Mouse (Mus musculus): ENCODE data around the gene Phf23. TPM values are rescaled to one million over a fixed set of nuclear protein-coding genes. Genes with fewer than 3 reads are reported as not detected.

Phf23 gene
- total RNA-seq (2023): 55.3 TPM

DNA sequence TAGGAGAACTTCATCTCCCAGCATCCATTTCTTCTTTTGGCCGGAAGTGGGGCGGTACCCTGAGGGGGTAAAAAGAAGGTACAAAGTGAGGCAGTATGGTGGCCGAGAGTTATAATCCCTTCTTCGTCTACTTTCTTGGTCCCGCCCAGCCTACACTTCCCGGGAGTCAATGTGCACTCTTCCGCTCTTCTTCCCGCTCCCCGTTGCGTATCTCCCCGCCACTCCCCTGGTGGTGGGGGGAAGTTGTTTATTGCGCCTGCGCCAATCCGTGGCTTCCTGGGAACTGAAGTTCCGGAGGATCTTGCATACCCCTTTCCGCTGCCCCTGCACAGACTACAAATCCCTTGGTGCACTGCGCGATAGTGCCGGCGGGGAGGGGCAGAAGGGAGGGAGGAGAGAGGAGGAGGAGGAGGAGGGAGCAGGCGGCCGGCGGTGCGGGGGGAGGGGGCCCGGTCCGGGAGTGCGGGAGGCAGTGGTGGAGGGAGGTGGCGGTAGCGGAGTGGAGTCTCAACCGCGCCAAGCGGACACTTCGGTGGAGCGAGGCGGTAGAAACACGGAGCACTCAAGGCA is at the start of gene Phf23:
Gene Phf23, plus strand, starts transcription at position 387 of the 570 bp plus-strand sequence.

DNA sequence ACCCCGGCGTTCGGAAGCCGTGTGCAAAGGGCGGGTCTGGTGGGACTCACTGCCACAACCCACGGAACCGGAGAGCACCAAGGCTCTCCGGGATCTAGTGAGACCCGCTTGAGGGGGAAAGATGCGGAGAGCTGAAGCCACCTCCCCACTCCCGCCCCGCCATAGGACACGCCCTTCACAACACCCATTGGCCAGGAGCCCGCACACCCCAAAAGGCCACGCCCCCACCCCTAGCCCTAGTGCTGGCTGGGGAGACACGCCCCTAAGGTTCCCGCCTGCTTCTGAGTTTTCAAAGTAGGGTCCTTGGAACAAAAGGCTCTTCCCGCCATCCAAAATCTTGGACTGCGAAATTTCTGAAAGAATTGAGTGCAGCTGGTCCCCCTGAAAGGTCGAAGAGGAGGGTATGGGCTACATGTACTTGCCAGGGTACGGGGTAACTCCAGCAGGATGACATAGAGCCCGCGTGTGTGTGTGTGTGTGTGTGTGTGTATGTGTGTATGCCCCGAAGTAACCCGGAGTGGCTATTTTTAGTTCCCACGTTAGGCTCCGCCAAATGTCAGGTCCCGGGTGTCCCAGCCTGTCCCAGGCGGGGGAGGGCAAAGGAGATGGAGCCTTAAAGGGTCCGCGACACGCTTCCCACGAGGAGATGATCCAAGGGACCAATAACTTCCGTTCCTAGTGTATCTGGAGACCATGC is 47.4 kb upstream of the Phf23 start, which contains the start of gene Slc2a4:
Gene Slc2a4, minus strand, starts transcription at position 123 of the 697 bp plus-strand sequence.

DNA sequence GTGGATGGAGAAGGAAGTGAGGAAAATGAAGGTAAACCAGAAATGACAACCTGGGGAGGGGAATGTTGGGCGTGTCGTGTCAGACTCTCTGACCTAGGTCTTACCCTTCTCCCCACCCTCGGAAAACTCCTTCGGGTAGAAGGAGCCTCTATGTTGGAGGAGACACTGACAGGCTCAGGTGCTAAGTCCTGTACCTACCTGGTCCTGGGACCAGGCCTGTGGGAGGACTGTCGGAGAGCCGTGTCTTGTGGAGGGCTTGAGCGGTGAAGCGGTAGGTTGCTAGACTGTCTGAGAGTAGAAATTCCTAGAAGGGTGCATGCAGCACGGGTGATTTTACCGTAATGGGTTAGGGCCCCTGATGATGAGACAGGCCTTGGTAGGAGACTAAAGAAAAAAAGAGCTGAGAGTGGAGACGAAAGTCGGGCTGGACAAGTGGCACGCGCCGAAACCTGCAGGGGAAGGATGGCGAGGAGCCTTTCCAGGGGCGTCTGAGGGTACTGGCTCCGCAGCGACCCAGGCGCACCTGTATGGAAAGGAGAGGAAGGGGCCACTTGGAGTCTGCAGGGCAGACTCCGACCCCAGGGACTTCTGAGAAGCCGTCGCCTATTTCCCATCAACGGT is 30.8 kb upstream of the Phf23 start, which contains the start of gene Cldn7:
Gene Cldn7, plus strand, starts transcription at position 130 of the 621 bp plus-strand sequence.

DNA sequence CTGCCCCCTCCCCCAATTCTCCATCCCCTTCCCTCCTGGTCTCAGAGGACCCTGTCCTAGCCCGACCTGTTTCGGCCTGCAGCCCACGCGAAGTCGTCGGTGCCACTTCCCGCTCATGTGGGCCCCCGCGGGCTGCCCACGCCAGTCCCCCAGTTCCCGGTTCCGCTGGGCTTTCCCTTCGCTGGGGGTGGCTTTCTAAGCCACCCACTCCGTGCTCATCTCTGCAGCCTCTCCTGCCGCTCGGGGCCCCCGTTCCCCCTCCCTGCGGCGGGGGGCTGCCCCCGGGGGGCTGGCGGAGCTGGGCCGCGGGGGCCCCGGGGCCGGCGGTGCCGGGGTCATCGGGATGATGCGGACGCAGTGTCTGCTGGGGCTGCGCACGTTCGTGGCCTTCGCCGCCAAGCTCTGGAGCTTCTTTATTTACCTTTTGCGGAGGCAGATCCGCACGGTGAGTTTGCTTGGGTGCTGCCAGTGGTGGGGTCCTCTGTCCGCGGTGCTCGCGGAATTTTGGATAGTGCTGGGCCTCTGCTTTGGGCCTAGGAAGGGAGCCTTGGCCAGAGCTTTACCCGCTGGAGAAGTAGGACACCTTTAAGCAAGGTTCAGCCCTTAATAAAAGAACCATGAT is 14.3 kb upstream of the Phf23 start, which contains the start of gene Ctdnep1:
Gene Ctdnep1, plus strand, starts transcription at position 16 of the 622 bp plus-strand sequence.

DNA sequence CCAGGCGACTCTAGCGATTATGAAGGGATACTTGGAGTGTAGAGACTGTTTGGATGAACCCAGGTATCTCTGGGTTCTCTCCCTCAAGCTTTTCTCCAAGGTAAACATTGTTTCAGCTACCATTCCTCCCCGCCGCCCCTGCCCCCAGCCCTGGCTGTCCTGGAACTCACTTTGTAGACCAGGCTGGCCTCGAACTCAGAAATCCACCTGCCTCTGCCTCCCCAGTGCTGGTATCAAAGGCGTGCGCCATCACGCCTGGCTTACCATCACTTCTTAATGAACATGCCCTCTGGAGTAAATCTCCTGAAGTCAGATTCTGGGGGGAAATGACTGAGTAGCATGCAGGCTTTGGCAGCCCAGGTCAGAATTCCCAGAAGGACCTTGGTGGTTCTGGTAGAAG is 13.4 kb upstream of the Phf23 start, which contains the start of gene Elp5:
Gene Elp5, minus strand, starts transcription at position 293 of the 400 bp plus-strand sequence.

DNA sequence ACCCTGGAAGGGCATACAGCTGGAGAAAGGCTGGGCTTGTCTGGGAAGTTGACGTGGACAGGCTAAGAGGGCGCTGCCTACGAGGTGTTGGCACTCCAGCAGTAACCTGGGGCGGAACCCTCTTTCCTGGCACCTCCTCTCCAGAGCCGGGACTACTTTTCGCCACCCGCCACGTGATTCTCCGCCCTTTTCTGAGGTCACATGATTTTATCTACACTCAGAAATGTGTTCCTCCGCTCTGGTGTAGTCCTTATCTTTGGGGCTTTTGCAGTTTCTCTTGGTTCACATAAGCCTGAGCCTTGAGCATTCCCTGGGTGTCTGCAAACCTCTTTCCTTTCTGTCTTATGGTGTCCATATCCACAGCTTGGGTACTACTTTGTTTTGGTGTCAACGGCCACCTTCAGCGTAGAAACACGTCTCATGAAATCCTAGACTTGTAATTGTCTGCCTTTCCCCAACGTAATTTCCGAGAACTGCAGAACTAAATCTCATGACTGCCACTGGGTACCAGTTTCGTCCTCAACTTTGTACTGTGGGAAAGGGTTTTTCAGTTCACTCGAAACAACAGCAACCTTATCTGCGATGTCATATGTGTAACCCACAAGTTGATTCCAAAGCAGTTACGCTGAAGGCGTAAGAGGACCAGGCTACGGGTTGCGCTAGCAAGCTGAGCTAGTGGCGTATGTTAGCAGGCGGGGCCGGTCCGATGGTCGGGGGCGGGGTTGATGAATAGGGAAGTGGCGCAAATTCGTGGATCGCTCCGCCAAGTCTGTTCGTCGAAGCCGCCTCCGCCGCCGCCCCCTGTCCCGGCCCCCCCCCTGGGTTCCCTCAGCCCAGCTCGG is 4.5 kb upstream of the Phf23 start, which contains the start of gene Gabarap:
Gene Gabarap, plus strand, starts transcription at position 294 of the 842 bp plus-strand sequence.

DNA sequence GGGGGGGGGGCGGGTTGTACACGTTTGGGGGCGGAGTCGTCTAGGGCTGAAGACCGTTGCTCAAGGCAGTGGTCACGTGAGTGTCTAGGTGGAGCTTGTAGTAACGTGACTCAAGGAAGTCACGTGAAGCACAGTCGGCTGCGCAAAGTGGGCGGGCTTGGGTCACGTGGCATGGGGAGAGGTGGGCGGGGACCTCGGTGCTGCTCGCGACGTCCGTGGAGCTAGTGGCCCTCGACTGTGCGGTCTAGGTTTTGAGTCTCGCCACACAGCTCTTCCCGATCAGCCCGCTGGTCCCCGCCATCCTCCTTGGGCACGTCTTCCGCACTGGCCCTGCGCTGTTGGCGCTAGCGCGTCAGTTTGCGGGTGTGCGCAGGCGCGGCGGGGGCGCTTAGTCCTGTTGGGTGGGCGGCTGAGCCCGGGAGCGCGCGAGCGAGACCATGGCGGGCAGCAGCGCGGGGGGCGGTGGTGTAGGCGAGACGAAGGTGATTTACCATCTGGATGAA is 4.9 kb downstream of the Phf23 start, which contains the start of gene Dvl2:
Gene Dvl2, plus strand, starts transcription at position 200 of the 503 bp plus-strand sequence.

DNA sequence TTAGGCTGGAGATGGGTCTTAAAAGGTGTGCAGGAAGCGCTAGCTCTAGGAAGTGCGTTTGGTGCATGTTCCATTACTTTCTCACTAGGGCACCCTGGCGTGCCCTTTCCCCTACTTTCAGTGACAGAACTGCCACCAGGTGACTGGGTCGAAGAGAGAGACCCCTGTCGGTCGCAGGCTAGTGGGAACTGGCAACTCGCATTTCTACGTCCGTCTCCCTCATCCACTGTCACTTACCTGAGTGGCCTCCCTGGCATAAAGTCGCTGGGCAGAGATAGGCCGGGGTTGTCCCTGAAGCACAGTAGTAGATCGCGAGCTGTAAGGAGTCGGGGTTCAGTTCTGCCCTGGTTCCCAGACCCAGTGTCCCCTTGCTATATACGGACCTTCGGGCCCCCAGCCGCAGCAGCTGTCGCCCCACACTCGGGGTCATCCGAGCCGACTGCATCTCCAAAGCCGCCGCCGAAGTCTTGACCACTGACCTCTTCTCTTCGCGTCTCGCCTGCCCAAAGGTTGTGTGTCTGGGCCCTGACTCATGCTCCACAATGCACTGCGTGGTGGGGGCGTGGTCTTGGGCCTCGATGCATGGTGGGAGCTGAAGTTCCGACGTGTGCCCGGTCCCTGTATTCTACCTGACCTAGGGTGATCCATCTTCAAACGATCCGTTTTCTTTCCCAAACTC is 19.4 kb downstream of the Phf23 start, which contains the start of gene Acadvl:
Gene Acadvl, minus strand, starts transcription at position 532 of the 679 bp plus-strand sequence.

DNA sequence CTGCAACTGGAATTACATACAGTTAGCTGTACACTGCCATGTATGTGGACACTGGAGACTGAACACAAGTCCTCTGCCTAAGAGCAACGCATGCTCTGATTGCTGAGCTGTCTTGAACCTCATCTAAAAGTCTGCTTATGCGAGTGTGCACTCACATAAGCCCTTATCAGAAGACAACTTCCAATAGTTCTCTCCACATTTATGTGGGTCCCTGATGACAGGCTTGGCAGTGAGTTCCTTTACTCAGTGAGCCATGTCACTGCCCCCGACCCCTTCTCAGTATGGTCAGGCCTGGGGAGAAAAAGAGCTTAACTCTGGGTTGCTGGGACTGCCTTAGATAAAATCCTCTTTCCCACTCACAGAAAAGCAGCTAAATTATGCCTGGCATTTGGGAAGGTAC is 21.1 kb downstream of the Phf23 start, which contains the start of gene Dlg4:
Gene Dlg4, plus strand, starts transcription at position 274 of the 400 bp plus-strand sequence.

Other genes with a start within 250 kb of the Phf23 start
- gene Polr2a, start 237.1 kb upstream of the Phf23 start, total RNA-seq (2023): 188 TPM
- gene Slc35g3, start 233.8 kb upstream of the Phf23 start, total RNA-seq (2023): not detected
- 52.4 TPM for gene Zbtb4, start 229.9 kb upstream of the Phf23 start, total RNA-seq (2023)
- gene Chrnb1, start 199.8 kb upstream of the Phf23 start, total RNA-seq (2023): 3.1 TPM
- not detected for gene Fgf11, start 193.9 kb upstream of the Phf23 start, total RNA-seq (2023)
- not detected for gene Tmem102, start 190.2 kb upstream of the Phf23 start, total RNA-seq (2023)
- gene Gm39566, start 180.5 kb upstream of the Phf23 start, total RNA-seq (2023): not detected
- gene Spem2, start 177.3 kb upstream of the Phf23 start, total RNA-seq (2023): not detected
- gene Spem1, start 173.6 kb upstream of the Phf23 start, total RNA-seq (2023): not detected
- 0.49 TPM for gene Nlgn2, start 158.0 kb upstream of the Phf23 start, total RNA-seq (2023)
- 20.8 TPM for gene Tmem256, start 157.3 kb upstream of the Phf23 start, total RNA-seq (2023)
- 18.2 TPM for gene Plscr3, start 149.4 kb upstream of the Phf23 start, total RNA-seq (2023)
- gene Tnk1, start 137.0 kb upstream of the Phf23 start, total RNA-seq (2023): not detected
- gene Tmem95, start 117.8 kb upstream of the Phf23 start, total RNA-seq (2023): not detected
- gene Kctd11, start 114.4 kb upstream of the Phf23 start, total RNA-seq (2023): 1.0 TPM
- gene Acap1, start 100.2 kb upstream of the Phf23 start, total RNA-seq (2023): 435 TPM
- 2.8 TPM for gene 2810408A11Rik, start 94.8 kb upstream of the Phf23 start, total RNA-seq (2023)
- gene Neurl4, start 94.7 kb upstream of the Phf23 start, total RNA-seq (2023): 44.9 TPM
- gene Gps2, start 81.9 kb upstream of the Phf23 start, total RNA-seq (2023): 145 TPM
- gene Eif5a, start 73.8 kb upstream of the Phf23 start, total RNA-seq (2023): 317 TPM
- not detected for gene Ybx2, start 60.0 kb upstream of the Phf23 start, total RNA-seq (2023)
- gene Slc2a4, start 47.6 kb upstream of the Phf23 start, total RNA-seq (2023): not detected
- not detected for gene Cldn7, start 31.0 kb upstream of the Phf23 start, total RNA-seq (2023)
- gene Ctdnep1, start 14.6 kb upstream of the Phf23 start, total RNA-seq (2023): 114 TPM
- 36.4 TPM for gene Elp5, start 13.3 kb upstream of the Phf23 start, total RNA-seq (2023)
- gene Gabarap, start 4.6 kb upstream of the Phf23 start, total RNA-seq (2023): 172 TPM
- 47.2 TPM for gene Dvl2, start 4.8 kb downstream of the Phf23 start, total RNA-seq (2023)
- 46.3 TPM for gene Acadvl, start 19.6 kb downstream of the Phf23 start, total RNA-seq (2023)
- 27.8 TPM for gene Dlg4, start 21.2 kb downstream of the Phf23 start, total RNA-seq (2023)
- gene Asgr1, start 58.3 kb downstream of the Phf23 start, total RNA-seq (2023): not detected
- gene Asgr2, start 96.9 kb downstream of the Phf23 start, total RNA-seq (2023): not detected
- not detected for gene Mgl2, start 134.6 kb downstream of the Phf23 start, total RNA-seq (2023)
- gene Clec10a, start 160.4 kb downstream of the Phf23 start, total RNA-seq (2023): not detected
- gene Slc16a11, start 217.0 kb downstream of the Phf23 start, total RNA-seq (2023): not detected
- 2.5 TPM for gene Slc16a13, start 225.3 kb downstream of the Phf23 start, total RNA-seq (2023)
- gene Bcl6b, start 234.0 kb downstream of the Phf23 start, total RNA-seq (2023): 0.15 TPM
- 60.8 TPM for gene 0610010K14Rik, start 242.1 kb downstream of the Phf23 start, total RNA-seq (2023)
- gene Gm21988, start 244.1 kb downstream of the Phf23 start, total RNA-seq (2023): 4.4 TPM
- gene Rnasek, start 244.1 kb downstream of the Phf23 start, total RNA-seq (2023): 59.2 TPM